Comparison of ENCODE assay signal across 21 mouse cellular contexts in genomic region chr1:60428341-60428740, GRCm38 (mm10). TPM values are rescaled to one million over a fixed set of nuclear protein-coding genes. Genes with fewer than 3 reads are reported as not detected.
DNase-seq lines count a peak whose midpoint lies in the region; ATAC-seq and TF ChIP-seq lines count a peak whose summit lies in the region.
"Had no signal": no experiment of that assay in that cellular context is flagged by ENCODE, and none has a peak within 500 bp of the region (broad histone marks: within the 10 kb centered on the region; RNA-seq: fewer than 3 reads in every experiment).

No protein-coding gene starts in this region.

- no peak overlapping the region for H3K4me3 ChIP-seq in embryonic fibroblast, embryonic 13.5 days (ENCODE audit: insufficient read depth, low read length)
- H3K4me3 ChIP-seq in liver, embryonic 12.5 days = no peak overlapping the region
- H3K4me3 ChIP-seq: embryonic facial prominence, embryonic 10.5 days; embryonic facial prominence, embryonic 13.5 days; forebrain, embryonic 10.5 days; forebrain, embryonic 13.5 days; hindbrain, embryonic 10.5 days; hindbrain, embryonic 13.5 days; intestine, embryonic 15.5 days had no signal

- no peaks in the 10 kb centered on the region for H3K36me3 ChIP-seq in liver, embryonic 12.5 days
- H3K36me3 ChIP-seq: embryonic facial prominence, embryonic 13.5 days; G1E; hindbrain, embryonic 13.5 days; intestine, embryonic 15.5 days had no signal

- TF ChIP-seq POLR2A in embryonic fibroblast, embryonic 13.5 days (IDR thresholded peaks at IDR 0.05; ENCODE audit: low read depth, low read length) = no peak

- no peaks in the 10 kb centered on the region for H3K27me3 ChIP-seq in Patski
- H3K27me3 ChIP-seq in liver, embryonic 12.5 days (replicated peaks) = no peaks in the 10 kb centered on the region
- H3K27me3 ChIP-seq: CH12.LX; embryonic facial prominence, embryonic 13.5 days; forebrain, embryonic 13.5 days; hindbrain, embryonic 13.5 days; intestine, embryonic 15.5 days had no signal

- H3K9me3 ChIP-seq in liver, embryonic 12.5 days (replicated peaks) = no peaks in the 10 kb centered on the region
- H3K9me3 ChIP-seq: embryonic facial prominence, embryonic 10.5 days; embryonic facial prominence, embryonic 13.5 days; forebrain, embryonic 10.5 days; forebrain, embryonic 13.5 days; G1E; hindbrain, embryonic 13.5 days; intestine, embryonic 15.5 days had no signal

- CTCF ChIA-PET in Patski (lab: Charles Lee) = no interaction called here

- peaks cover 2% of the 10 kb centered on the region; the same call in 1 of the 2 replicates for H3K4me1 ChIP-seq in embryonic fibroblast, embryonic 13.5 days (ENCODE audit: control insufficient read depth, insufficient read depth, low read length)
- no peaks in the 10 kb centered on the region for H3K4me1 ChIP-seq in liver, embryonic 12.5 days
- H3K4me1 ChIP-seq: embryonic facial prominence, embryonic 10.5 days; intestine, embryonic 15.5 days had no signal

- no peak overlapping the region for H3K9ac ChIP-seq in liver, embryonic 12.5 days
- H3K9ac ChIP-seq: embryonic facial prominence, embryonic 13.5 days; forebrain, embryonic 13.5 days; hindbrain, embryonic 13.5 days; intestine, embryonic 15.5 days had no signal

- POLR2A ChIA-PET in Patski (lab: Charles Lee) = interaction anchor here (0.8 kb wide), 1 partner anchor 12 kb away, joined by 3 read pairs; no protein-coding TSS in a partner anchor

- H3K4me2 ChIP-seq in liver, embryonic 12.5 days = no peak overlapping the region
- H3K4me2 ChIP-seq: embryonic facial prominence, embryonic 13.5 days; forebrain, embryonic 13.5 days; heart, embryonic 11.5 days; hindbrain, embryonic 13.5 days; intestine, embryonic 15.5 days had no signal

- in situ Hi-C loops in Patski (cut with MboI; ENCODE audit: low pct_unique_long_range_greater_than_20kb) = no loop called here

- ATAC-seq in Patski = peak; percentile 62
- no peak for ATAC-seq in liver, embryonic 12.5 days
- ATAC-seq: forebrain, embryonic 13.5 days; forebrain, embryonic 16.5 days; hindbrain, embryonic 16.5 days; intestine, embryonic 15.5 days had no signal

- DNase-seq in 3134 (ENCODE audit: extremely low read depth, insufficient read length, low spot score) (peak; percentile 46), 416B (ENCODE audit: low read depth) (peak; percentile 29), Patski (ENCODE audit: low read depth, low spot score) (no peak)
- no peak for DNase-seq in spleen, adult 18-20 months
- no peak for DNase-seq in cerebellum, adult 18-20 months
- DNase-seq: gastrocnemius, postnatal 14 days; kidney, adult 11 months had no signal

- 64% methylated on average over 2 of the region's 2 CpGs for WGBS in liver, embryonic 12.5 days (ENCODE audit: insufficient replicate concordance)

- TF ChIP-seq CTCF in Patski (IDR thresholded peaks at IDR 0.05) = no peak
- TF ChIP-seq CTCF in embryonic fibroblast, embryonic 13.5 days (IDR thresholded peaks at IDR 0.05; ENCODE audit: borderline replicate concordance, insufficient read depth, low read length) = no peak

- peak overlapping the region; percentile 35 for H3K27ac ChIP-seq in embryonic fibroblast, embryonic 13.5 days (ENCODE audit: insufficient read depth, low read length)
- H3K27ac ChIP-seq in liver, embryonic 12.5 days = no peak overlapping the region
- H3K27ac ChIP-seq: embryonic facial prominence, embryonic 10.5 days; embryonic facial prominence, embryonic 13.5 days; forebrain, embryonic 10.5 days; forebrain, embryonic 13.5 days; hindbrain, embryonic 10.5 days; hindbrain, embryonic 13.5 days; intestine, embryonic 15.5 days had no signal

RNA-seq across cellular contexts. Expression of gene Abi2, which starts 18.9 kb away (rescaled TPM):
- polyA plus RNA-seq in Patski (2021) = 18.3 TPM
- polyA plus RNA-seq in embryonic fibroblast, embryonic 13.5 days (2011; ENCODE audit: insufficient read length, low read depth, missing spikeins) = 23.7 and 29.7 TPM in 2 replicates
- polyA plus RNA-seq in liver, embryonic 12.5 days (2016; fragmentation: Nextera tagmentation; extraction: Ambion mirVana) = 8.5 and 9.9 TPM in 2 replicates

Comparison
In these comparisons a context has a peak if more than half of its experiments do, and no peak if none do; other contexts are left out.
1. DNase-seq: peak in 3134 (single experiment) and 416B (single experiment); none in Patski (single experiment), spleen, adult 18-20 months (0 of 2) and cerebellum, adult 18-20 months (0 of 2).